Comparison of ENCODE assay signal across 8 mouse cellular contexts in the genomic region with DNA sequence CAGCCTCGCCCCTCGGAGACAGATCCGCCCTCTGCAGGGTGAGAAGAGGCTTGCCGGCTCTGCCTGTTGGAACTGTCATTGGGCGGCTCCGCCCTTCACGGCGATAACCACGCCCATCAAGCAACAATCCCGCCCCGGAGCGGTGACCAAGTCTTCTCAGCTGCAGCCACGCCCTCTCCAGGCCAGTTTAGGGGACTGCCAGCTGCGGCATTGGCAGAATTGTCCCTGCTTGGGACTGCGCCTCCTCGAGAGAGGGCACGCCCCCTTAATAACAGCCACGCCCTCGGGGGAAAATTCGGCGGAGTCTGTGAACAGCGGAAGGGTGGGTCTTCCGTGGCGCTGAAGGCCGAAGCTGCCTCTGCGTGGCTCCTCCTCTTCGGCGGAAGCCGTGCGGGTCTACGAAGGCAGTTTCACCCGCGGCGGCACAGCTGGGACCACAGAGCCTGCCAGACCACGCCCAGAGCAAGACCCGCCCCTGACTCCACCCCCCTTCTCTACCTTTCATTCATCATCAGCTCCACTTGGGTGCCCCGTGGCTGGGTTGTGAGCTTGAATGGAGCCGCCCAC. TPM values are rescaled to one million over a fixed set of nuclear protein-coding genes. Genes with fewer than 3 reads are reported as not detected.
DNase-seq lines count a peak whose midpoint lies in the region; ATAC-seq and TF ChIP-seq lines count a peak whose summit lies in the region.

No protein-coding gene starts in this region.

- no peak for TF ChIP-seq EP300 in MEL (IDR thresholded peaks at IDR 0.05; ENCODE audit: low read depth in 1 of 2, low read length in 2 of 2)

- 0 out of 4 replicates have a peak, but pooled peaks cover 0 to 5% of the 10 kb centered on the region in 2 experiments for H3K36me3 ChIP-seq in MEL (ENCODE audit: control insufficient read depth in 1 of 2, insufficient read depth in 2 of 2, low read length in 2 of 2)
- peaks cover 22% of the 10 kb centered on the region; the same call in 1 of the 2 replicates for H3K36me3 ChIP-seq in forebrain, postnatal 0 days (ENCODE audit: insufficient read depth)
- H3K36me3 ChIP-seq in lung, embryonic 15.5 days: peaks cover 10% of the 10 kb centered on the region; the same call in 1 of the 2 replicates

- no peaks in the 10 kb centered on the region for H3K27me3 ChIP-seq in MEL (ENCODE audit: control insufficient read depth in 1 of 2, insufficient read depth in 2 of 2, low read length in 2 of 2)
- H3K27me3 ChIP-seq in cerebellum, adult 2 months (ENCODE audit: control insufficient read depth, insufficient read depth, low read length): no peaks in the 10 kb centered on the region
- H3K27me3 ChIP-seq in forebrain, postnatal 0 days (ENCODE audit: insufficient read depth, low read length): no peaks in the 10 kb centered on the region
- H3K27me3 ChIP-seq in lung, embryonic 15.5 days: no peaks in the 10 kb centered on the region

- H3K4me2 ChIP-seq in forebrain, postnatal 0 days (ENCODE audit: low read depth): peak overlapping the region; percentile 90
- H3K4me2 ChIP-seq in lung, embryonic 15.5 days: peak overlapping the region; percentile 97

- ATAC-seq in forebrain, postnatal 0 days: peak; percentile 97
- peak; percentile 96 for ATAC-seq in lung, embryonic 15.5 days (ENCODE audit: borderline replicate concordance, extremely low read depth, low FRiP score, low TSS enrichment)

- H3K9ac ChIP-seq in MEL (ENCODE audit: control insufficient read depth, low read depth, low read length, poor library complexity, severe bottlenecking): no peak overlapping the region
- H3K9ac ChIP-seq in forebrain, postnatal 0 days: peak overlapping the region; percentile 91
- H3K9ac ChIP-seq in lung, embryonic 15.5 days: peak overlapping the region; percentile 46

- no peaks in the 10 kb centered on the region for H3K4me1 ChIP-seq in MEL (ENCODE audit: control insufficient read depth in 1 of 2, insufficient read depth in 2 of 2, low read length in 2 of 2)
- H3K4me1 ChIP-seq in cerebellum, adult 2 months (ENCODE audit: control insufficient read depth, insufficient read depth, low read length): no peaks in the 10 kb centered on the region; the same call in 1 of the 2 replicates
- no peaks in the 10 kb centered on the region for H3K4me1 ChIP-seq in forebrain, postnatal 0 days (ENCODE audit: insufficient read depth)
- H3K4me1 ChIP-seq in lung, embryonic 15.5 days: peaks cover 21% of the 10 kb centered on the region

- under 1% methylated on average over 38 of the region's 38 CpGs for WGBS in cerebellum, adult 2 months
- WGBS in forebrain, postnatal 0 days: under 1% methylated on average over 38 of the region's 38 CpGs
- WGBS in lung, embryonic 15.5 days: under 1% methylated on average over 38 of the region's 38 CpGs

- no peaks in the 10 kb centered on the region for H3K9me3 ChIP-seq in MEL (replicated peaks; ENCODE audit: insufficient read depth, low read length)
- no peaks in the 10 kb centered on the region for H3K9me3 ChIP-seq in forebrain, postnatal 0 days (ENCODE audit: low read length)
- H3K9me3 ChIP-seq in lung, embryonic 15.5 days: no peaks in the 10 kb centered on the region

- H3K27ac ChIP-seq in MEL (ENCODE audit: control insufficient read depth, low read depth, low read length): no peak overlapping the region
- no peak overlapping the region for H3K27ac ChIP-seq in cerebellum, adult 2 months (ENCODE audit: insufficient read depth, low read length)
- peak overlapping the region; percentile 86 for H3K27ac ChIP-seq in forebrain, postnatal 0 days (ENCODE audit: low read depth, low read length)
- peak overlapping the region; percentile 73 for H3K27ac ChIP-seq in lung, embryonic 15.5 days

- peak; percentile 99 for DNase-seq in MEL (ENCODE audit: low read depth, low spot score)
- peak; percentile 97 to 98 for DNase-seq in cerebellum, adult 2 months
- DNase-seq in forebrain, postnatal 0 days: peak; percentile 98
- peak; percentile 99 for DNase-seq in heart, postnatal 4 days
- DNase-seq in layer of hippocampus, adult 8-10 months (ENCODE audit: low spot score in 2 of 2): peak; percentile 98 to 99
- peak; percentile 99 for DNase-seq in ovary, adult 18-20 months (ENCODE audit: low spot score)
- DNase-seq in thymus, postnatal 0 days (ENCODE audit: low spot score): peak; percentile 99

- no peak for TF ChIP-seq RAD21 in MEL (IDR thresholded peaks at IDR 0.05; ENCODE audit: low read depth, low read length)

- no peak; a peak in 1 of 4 replicates for TF ChIP-seq POLR2A in MEL (IDR thresholded peaks at IDR 0.05; ENCODE audit: control insufficient read depth in 1 of 2, insufficient read depth in 1 of 2, low read depth in 1 of 2, low read length in 2 of 2, poor library complexity in 1 of 2)
- 0 out of 2 replicates have a peak, but pooled peaks have one; percentile 2 for TF ChIP-seq POLR2A in cerebellum, adult 2 months (IDR thresholded peaks at IDR 0.05; ENCODE audit: borderline replicate concordance, insufficient read depth, low read length)

- TF ChIP-seq CTCF in MEL (IDR thresholded peaks at IDR 0.05 in 2 of 3, conservative IDR thresholded peaks at IDR 0.05 in 1 of 3; ENCODE audit: control insufficient read depth in 1 of 3, insufficient read depth in 1 of 3, low read depth in 2 of 3, low read length in 3 of 3, poor library complexity in 1 of 3, severe bottlenecking in 1 of 3): peak in 2 of 3 experiments; percentile 23 to 31; a peak in 3 of 6 replicates
- peak; percentile 29; the same call in 1 of the 2 replicates for TF ChIP-seq CTCF in cerebellum, adult 2 months (IDR thresholded peaks at IDR 0.05; ENCODE audit: borderline replicate concordance, insufficient read depth, low read depth, low read length)
- TF ChIP-seq CTCF in forebrain, postnatal 0 days (IDR thresholded peaks at IDR 0.05; ENCODE audit: low read depth): peak; percentile 64

- H3K79me2 ChIP-seq in MEL (ENCODE audit: control insufficient read depth, insufficient read depth, low read length, poor library complexity): peaks cover 4% of the 10 kb centered on the region; the same call in 1 of the 2 replicates

- peak overlapping the region; percentile 45 to 67 for H3K4me3 ChIP-seq in MEL (ENCODE audit: control insufficient read depth in 1 of 2, insufficient read depth in 1 of 2, low read depth in 2 of 2, low read length in 2 of 2)
- peak overlapping the region; percentile 67 for H3K4me3 ChIP-seq in cerebellum, adult 2 months (replicated peaks; ENCODE audit: insufficient read depth, low read depth, low read length)
- H3K4me3 ChIP-seq in forebrain, postnatal 0 days (ENCODE audit: low read depth, low read length): peak overlapping the region; percentile 90
- H3K4me3 ChIP-seq in lung, embryonic 15.5 days: peak overlapping the region; percentile 89

TF ChIP-seq in MEL, 35 proteins besides CTCF, POLR2A, EP300 and RAD21 (continues in another document):
- TF ChIP-seq MYB (IDR thresholded peaks at IDR 0.05; ENCODE audit: low read depth, low read length) (no peak), POLR2AphosphoS5 (IDR thresholded peaks at IDR 0.05; ENCODE audit: borderline replicate concordance, low read depth, low read length) (no peak), NELFE (IDR thresholded peaks at IDR 0.05; ENCODE audit: low read depth, low read length) (no peak), HCFC1 (IDR thresholded peaks at IDR 0.05; ENCODE audit: low read depth, low read length) (0 out of 2 replicates have a peak, but pooled peaks have one; percentile 55), TCF12 (IDR thresholded peaks at IDR 0.05; ENCODE audit: low read depth, low read length) (0 out of 2 replicates have a peak, but pooled peaks have one; percentile 7), JUND (IDR thresholded peaks at IDR 0.05; ENCODE audit: low read depth, low read length) (no peak), MAX (IDR thresholded peaks at IDR 0.05; ENCODE audit: low read length) (no peak), ZMIZ1 (IDR thresholded peaks at IDR 0.05; ENCODE audit: low read depth, low read length) (no peak), ETS1 (IDR thresholded peaks at IDR 0.05; ENCODE audit: low read depth, low read length) (peak; percentile 66)

RNA-seq across cellular contexts. Expression of a gene that starts 0.4 kb away (rescaled TPM):
- 5.6 and 7.3 TPM in 2 replicates for total RNA-seq in MEL (2012; rRNA removed)
- 10 to 100 TPM in 1 of 2 experiments, not detected in 1; 14.8 TPM for polyA plus RNA-seq in MEL (2012; ENCODE audit: insufficient read depth in 1 of 2, insufficient read length in 2 of 2, low read depth in 1 of 2, low replicate concordance in 2 of 2, missing spikeins in 1 of 2)
- 78.7 and 99.2 TPM in 2 replicates for polyA plus RNA-seq in cerebellum, adult 2 months (2012; rRNA removed)
- total RNA-seq in forebrain, postnatal 0 days (2014; rRNA removed): 41.3 and 44.5 TPM in 2 replicates
- polyA plus RNA-seq in forebrain, postnatal 0 days (2015; fragmentation: Nextera tagmentation; extraction: Ambion mirVana): 9.3 and 11.4 TPM in 2 replicates
- total RNA-seq in heart, postnatal 4 days (2021): 10 to 100 TPM; 13.5 to 14.9 TPM
- total RNA-seq in layer of hippocampus, adult 8-10 months (2022): 10 to 100 TPM; 43.7 to 45.3 (median 44.5) TPM
- polyA plus RNA-seq in lung, embryonic 15.5 days (2015; fragmentation: Nextera tagmentation; extraction: Ambion mirVana): 7.1 and 8.2 TPM in 2 replicates
- polyA plus RNA-seq in thymus, postnatal 0 days (2015; fragmentation: Nextera tagmentation; extraction: Ambion mirVana): 2.8 and 3.8 TPM in 2 replicates

RNA-seq across cellular contexts. Expression of a gene that starts 49.5 kb away (rescaled TPM):
- 451 and 471 TPM in 2 replicates for total RNA-seq in MEL (2012; rRNA removed)
- 100 to 1,000 TPM; 167 to 515 TPM for polyA plus RNA-seq in MEL (2012; ENCODE audit: insufficient read depth in 1 of 2, insufficient read length in 2 of 2, low read depth in 1 of 2, low replicate concordance in 2 of 2, missing spikeins in 1 of 2)
- 371 and 379 TPM in 2 replicates for polyA plus RNA-seq in cerebellum, adult 2 months (2012; rRNA removed)
- total RNA-seq in forebrain, postnatal 0 days (2014; rRNA removed): 498 and 525 TPM in 2 replicates
- 315 and 343 TPM in 2 replicates for polyA plus RNA-seq in forebrain, postnatal 0 days (2015; fragmentation: Nextera tagmentation; extraction: Ambion mirVana)
- 100 to 1,000 TPM; 250 to 262 TPM for total RNA-seq in heart, postnatal 4 days (2021)
- 100 to 1,000 TPM; 278 to 306 (median 300) TPM for total RNA-seq in layer of hippocampus, adult 8-10 months (2022)
- 506 and 532 TPM in 2 replicates for polyA plus RNA-seq in lung, embryonic 15.5 days (2015; fragmentation: Nextera tagmentation; extraction: Ambion mirVana)
- 385 and 414 TPM in 2 replicates for polyA plus RNA-seq in thymus, postnatal 0 days (2015; fragmentation: Nextera tagmentation; extraction: Ambion mirVana)

RNA-seq across cellular contexts. Expression of a gene that starts 58.3 kb away (rescaled TPM):
- not detected in 2 replicates for total RNA-seq in MEL (2012; rRNA removed)
- polyA plus RNA-seq in MEL (2012; ENCODE audit: insufficient read depth in 1 of 2, insufficient read length in 2 of 2, low read depth in 1 of 2, low replicate concordance in 2 of 2, missing spikeins in 1 of 2): not detected
- polyA plus RNA-seq in cerebellum, adult 2 months (2012; rRNA removed): 7.5 and 8.1 TPM in 2 replicates
- 21.9 and 45.1 TPM in 2 replicates for total RNA-seq in forebrain, postnatal 0 days (2014; rRNA removed)
- 19.1 and 25.7 TPM in 2 replicates for polyA plus RNA-seq in forebrain, postnatal 0 days (2015; fragmentation: Nextera tagmentation; extraction: Ambion mirVana)
- 1,000 to 10,000 TPM in 1 of 2 experiments, 100 to 1,000 TPM in 1; 932 to 1,129 TPM for total RNA-seq in heart, postnatal 4 days (2021)
- total RNA-seq in layer of hippocampus, adult 8-10 months (2022): 10 to 100 TPM; 10.1 to 14.5 (median 13.5) TPM
- 534 and 579 TPM in 2 replicates for polyA plus RNA-seq in lung, embryonic 15.5 days (2015; fragmentation: Nextera tagmentation; extraction: Ambion mirVana)
- 12.4 and 96.1 TPM in 2 replicates for polyA plus RNA-seq in thymus, postnatal 0 days (2015; fragmentation: Nextera tagmentation; extraction: Ambion mirVana)

Comparison
In these comparisons a context has a peak if more than half of its experiments do, and no peak if none do; other contexts are left out.
1. H3K27ac ChIP-seq: peak in forebrain, postnatal 0 days (single experiment) and lung, embryonic 15.5 days (single experiment); none in MEL (single experiment) and cerebellum, adult 2 months (single experiment).
2. Peak in every context shown above with its lines, with median percentiles within 50 percentile points of each other: DNase-seq, H3K4me3 ChIP-seq and CTCF ChIP-seq.